Comparison of ENCODE assay signal across 9 mouse cellular contexts in genomic region chr2:170730781-170731180, GRCm38 (mm10). TPM values are rescaled to one million over a fixed set of nuclear protein-coding genes. Genes with fewer than 3 reads are reported as not detected.
DNase-seq lines count a peak whose midpoint lies in the region; ATAC-seq and TF ChIP-seq lines count a peak whose summit lies in the region.
"Had no signal": no experiment of that assay in that cellular context is flagged by ENCODE, and none has a peak within 500 bp of the region (broad histone marks: within the 10 kb centered on the region; RNA-seq: fewer than 3 reads in every experiment).

No protein-coding gene starts in this region.

- TF ChIP-seq CTCF in layer of hippocampus, adult 2 months (conservative IDR thresholded peaks at IDR 0.05), result no peak
- no peak for TF ChIP-seq CTCF in hindbrain, postnatal 0 days (IDR thresholded peaks at IDR 0.05; ENCODE audit: low read depth)
- no peak for TF ChIP-seq CTCF in liver, postnatal 0 days (IDR thresholded peaks at IDR 0.05; ENCODE audit: low read depth)

- peak overlapping the region; percentile 85; the same call in 1 of the 2 replicates for H3K4me2 ChIP-seq in forebrain, embryonic 11.5 days (ENCODE audit: low read depth, low read length, severe bottlenecking)
- peak overlapping the region; percentile 90 for H3K4me2 ChIP-seq in hindbrain, postnatal 0 days (ENCODE audit: low read depth, low read length)
- H3K4me2 ChIP-seq in neural tube, embryonic 15.5 days, result peak overlapping the region; percentile 81
- no peak overlapping the region for H3K4me2 ChIP-seq in liver, postnatal 0 days (ENCODE audit: low read depth, low read length)

- DNase-seq in layer of hippocampus, adult 2 months (ENCODE audit: low spot score in 2 of 2), result no peak
- DNase-seq in layer of hippocampus, postnatal 14 days (ENCODE audit: low spot score in 2 of 2), result no peak
- DNase-seq in forebrain, embryonic 11.5 days (ENCODE audit: low spot score), result peak; percentile 41
- no peak for DNase-seq in hindbrain, postnatal 0 days (ENCODE audit: low spot score)
- no peak for DNase-seq in liver, postnatal 0 days
- DNase-seq in lung, postnatal 14 days, result no peak
- DNase-seq: kidney, postnatal 25 days had no signal

- H3K27me3 ChIP-seq in forebrain, embryonic 11.5 days (ENCODE audit: control insufficient read depth, insufficient read depth, low read length), result no peaks in the 10 kb centered on the region
- no peaks in the 10 kb centered on the region for H3K27me3 ChIP-seq in hindbrain, postnatal 0 days (ENCODE audit: insufficient read depth, low read length)
- no peaks in the 10 kb centered on the region for H3K27me3 ChIP-seq in neural tube, embryonic 15.5 days (replicated peaks)
- H3K27me3 ChIP-seq in liver, postnatal 0 days (ENCODE audit: insufficient read depth, low read length), result peaks cover 14% of the 10 kb centered on the region

- H3K4me1 ChIP-seq in forebrain, embryonic 11.5 days (replicated peaks; ENCODE audit: control insufficient read depth, insufficient read depth, low read length), result peaks cover 2% of the 10 kb centered on the region; the same call in 1 of the 2 replicates
- H3K4me1 ChIP-seq in hindbrain, postnatal 0 days (ENCODE audit: insufficient read depth, low read length), result peaks cover 2% of the 10 kb centered on the region; the same call in 1 of the 2 replicates
- H3K4me1 ChIP-seq in neural tube, embryonic 15.5 days, result peaks cover 32% of the 10 kb centered on the region
- no peaks in the 10 kb centered on the region for H3K4me1 ChIP-seq in liver, postnatal 0 days (ENCODE audit: insufficient read depth)

- H3K9me3 ChIP-seq in forebrain, embryonic 11.5 days (ENCODE audit: control insufficient read depth, low read length), result no peaks in the 10 kb centered on the region
- H3K9me3 ChIP-seq in hindbrain, postnatal 0 days (ENCODE audit: low read length), result no peaks in the 10 kb centered on the region
- H3K9me3 ChIP-seq in neural tube, embryonic 15.5 days (replicated peaks), result no peaks in the 10 kb centered on the region
- no peaks in the 10 kb centered on the region for H3K9me3 ChIP-seq in liver, postnatal 0 days (ENCODE audit: low read length)

- no peak for TF ChIP-seq EP300 in liver, postnatal 0 days (IDR thresholded peaks at IDR 0.05; ENCODE audit: low read depth)

- no peak overlapping the region for H3K9ac ChIP-seq in forebrain, embryonic 11.5 days (ENCODE audit: low read length)
- no peak overlapping the region for H3K9ac ChIP-seq in hindbrain, postnatal 0 days (replicated peaks; ENCODE audit: low read length)
- no peak overlapping the region for H3K9ac ChIP-seq in neural tube, embryonic 15.5 days (replicated peaks)
- no peak overlapping the region for H3K9ac ChIP-seq in liver, postnatal 0 days (replicated peaks)

- no peaks in the 10 kb centered on the region for H3K36me3 ChIP-seq in forebrain, embryonic 11.5 days (ENCODE audit: control insufficient read depth, insufficient read depth, low read length)
- H3K36me3 ChIP-seq in hindbrain, postnatal 0 days (ENCODE audit: insufficient read depth, low read length), result no peaks in the 10 kb centered on the region
- no peaks in the 10 kb centered on the region for H3K36me3 ChIP-seq in neural tube, embryonic 15.5 days
- H3K36me3 ChIP-seq in liver, postnatal 0 days (replicated peaks; ENCODE audit: insufficient read depth, low read length), result no peaks in the 10 kb centered on the region

- ATAC-seq in forebrain, embryonic 11.5 days (replicated peaks; ENCODE audit: low FRiP score), result no peak; the same call in 1 of the 2 replicates
- ATAC-seq in hindbrain, postnatal 0 days, result no peak
- ATAC-seq in neural tube, embryonic 15.5 days (ENCODE audit: low FRiP score), result no peak
- ATAC-seq in liver, postnatal 0 days, result no peak

- H3K27ac ChIP-seq in layer of hippocampus, adult 2 months, result peak overlapping the region; percentile 53; the same call in 1 of the 2 replicates
- no peak overlapping the region for H3K27ac ChIP-seq in forebrain, embryonic 11.5 days (ENCODE audit: low read depth, low read length)
- peak overlapping the region; percentile 79 for H3K27ac ChIP-seq in hindbrain, postnatal 0 days
- H3K27ac ChIP-seq in neural tube, embryonic 15.5 days (replicated peaks), result peak overlapping the region; percentile 84; the same call in 1 of the 2 replicates
- H3K27ac ChIP-seq in liver, postnatal 0 days (ENCODE audit: low read depth), result no peak overlapping the region

- no peak overlapping the region for H3K4me3 ChIP-seq in layer of hippocampus, adult 2 months
- H3K4me3 ChIP-seq in forebrain, embryonic 11.5 days (ENCODE audit: low read depth, low read length), result no peak overlapping the region
- H3K4me3 ChIP-seq in hindbrain, postnatal 0 days (ENCODE audit: low read length), result 0 out of 2 replicates have a peak overlapping the region, but pooled peaks have one; percentile 59
- H3K4me3 ChIP-seq in neural tube, embryonic 15.5 days (replicated peaks), result peak overlapping the region; percentile 63
- no peak overlapping the region for H3K4me3 ChIP-seq in liver, postnatal 0 days (ENCODE audit: low read depth, low read length)

- WGBS in forebrain, embryonic 11.5 days, result 69% methylated on average over 13 of the region's 13 CpGs
- WGBS in hindbrain, postnatal 0 days, result 67% methylated on average over 13 of the region's 13 CpGs
- WGBS in neural tube, embryonic 15.5 days, result 58% methylated on average over 13 of the region's 13 CpGs
- WGBS in liver, postnatal 0 days (ENCODE audit: insufficient replicate concordance), result 47% methylated on average over 13 of the region's 13 CpGs

RNA-seq across cellular contexts. Expression of gene Dok5, which starts 0.8 kb away (rescaled TPM):
- total RNA-seq in layer of hippocampus, adult 2 months (2021), result 10 to 100 TPM; 12.5 to 14.7 TPM
- total RNA-seq in layer of hippocampus, postnatal 14 days (2021), result 10 to 100 TPM; 16.7 to 18.5 TPM
- polyA plus RNA-seq in forebrain, embryonic 11.5 days (2014; fragmentation: Nextera tagmentation; extraction: Ambion mirVana), result 6.2 and 8.1 TPM in 2 replicates
- total RNA-seq in hindbrain, postnatal 0 days (2014; rRNA removed), result 29.7 and 34.9 TPM in 2 replicates
- polyA plus RNA-seq in hindbrain, postnatal 0 days (2015; fragmentation: Nextera tagmentation; extraction: Ambion mirVana), result 32.6 and 38.0 TPM in 2 replicates
- 57.2 and 70.9 TPM in 2 replicates for polyA plus RNA-seq in neural tube, embryonic 15.5 days (2015; fragmentation: Nextera tagmentation; extraction: Ambion mirVana)
- 0.21 and 0.34 TPM in 2 replicates for polyA plus RNA-seq in liver, postnatal 0 days (2015; fragmentation: Nextera tagmentation; extraction: Ambion mirVana)
- total RNA-seq: megakaryocyte, adult 5-6 weeks had no signal

Comparison
In these comparisons a context has a peak if more than half of its experiments do, and no peak if none do; other contexts are left out.
1. H3K27ac ChIP-seq: peak in layer of hippocampus, adult 2 months (single experiment), hindbrain, postnatal 0 days (single experiment) and neural tube, embryonic 15.5 days (single experiment); none in forebrain, embryonic 11.5 days (single experiment) and liver, postnatal 0 days (single experiment).
2. H3K4me3 ChIP-seq: peak in hindbrain, postnatal 0 days (single experiment) and neural tube, embryonic 15.5 days (single experiment); none in layer of hippocampus, adult 2 months (single experiment), forebrain, embryonic 11.5 days (single experiment) and liver, postnatal 0 days (single experiment).